In genomic region chr17:10938755-10939154, GRCm38 (mm10) we compare ENCODE assay signal across 21 mouse cellular contexts.
"Had no signal": no experiment of that assay in that cellular context is flagged by ENCODE, and none has a peak within 500 bp of the region (broad histone marks: within the 10 kb centered on the region; RNA-seq: fewer than 3 reads in every experiment).

No protein-coding gene starts in this region.

- H3K4me1 ChIP-seq: limb, embryonic 10.5 days; limb, embryonic 13.5 days; liver, embryonic 12.5 days; liver, embryonic 15.5 days had no signal

- H3K9me3 ChIP-seq: limb, embryonic 10.5 days; limb, embryonic 13.5 days; liver, embryonic 12.5 days; liver, embryonic 15.5 days; midbrain, embryonic 12.5 days; midbrain, embryonic 15.5 days; neural tube, embryonic 13.5 days; stomach, embryonic 15.5 days had no signal

- DNase-seq: kidney, adult 2 months; kidney, postnatal 25 days; layer of hippocampus, adult 9-11 months; liver; lung, adult 2 months; lung, postnatal 10 days; lung, postnatal 4 days; right cerebral cortex, adult 18-20 months; right cerebral cortex, postnatal 14 days; right cerebral cortex, postnatal 4 days; thymus, postnatal 25 days had no signal

- H3K9ac ChIP-seq: limb, embryonic 13.5 days; liver, embryonic 12.5 days; liver, embryonic 15.5 days; midbrain, embryonic 12.5 days; midbrain, embryonic 15.5 days; neural tube, embryonic 13.5 days; stomach, embryonic 15.5 days had no signal

- ATAC-seq: liver, embryonic 12.5 days; midbrain, embryonic 15.5 days had no signal

- H3K27ac ChIP-seq: kidney, postnatal 0 days; layer of hippocampus, adult 2 months; limb, embryonic 10.5 days; limb, embryonic 13.5 days; liver, embryonic 12.5 days; liver, embryonic 15.5 days; midbrain, embryonic 12.5 days; midbrain, embryonic 15.5 days; neural tube, embryonic 13.5 days; stomach, embryonic 15.5 days had no signal

- H3K4me2 ChIP-seq: limb, embryonic 13.5 days; liver, embryonic 12.5 days; liver, embryonic 15.5 days; midbrain, embryonic 12.5 days; midbrain, embryonic 15.5 days; neural tube, embryonic 13.5 days; stomach, embryonic 15.5 days had no signal

- H3K36me3 ChIP-seq: limb, embryonic 10.5 days; limb, embryonic 13.5 days; liver, embryonic 12.5 days; liver, embryonic 15.5 days; midbrain, embryonic 12.5 days; midbrain, embryonic 15.5 days; neural tube, embryonic 13.5 days; stomach, embryonic 15.5 days had no signal

- H3K27me3 ChIP-seq: liver, embryonic 15.5 days; midbrain, embryonic 12.5 days; midbrain, embryonic 15.5 days; neural tube, embryonic 13.5 days; stomach, embryonic 15.5 days had no signal

- H3K4me3 ChIP-seq: layer of hippocampus, adult 2 months; limb, embryonic 10.5 days; limb, embryonic 13.5 days; liver, embryonic 12.5 days; liver, embryonic 15.5 days; midbrain, embryonic 12.5 days; midbrain, embryonic 15.5 days; neural tube, embryonic 13.5 days; stomach, embryonic 15.5 days had no signal
